20 mouse cellular contexts compared by ENCODE assay signal in the genomic region with DNA sequence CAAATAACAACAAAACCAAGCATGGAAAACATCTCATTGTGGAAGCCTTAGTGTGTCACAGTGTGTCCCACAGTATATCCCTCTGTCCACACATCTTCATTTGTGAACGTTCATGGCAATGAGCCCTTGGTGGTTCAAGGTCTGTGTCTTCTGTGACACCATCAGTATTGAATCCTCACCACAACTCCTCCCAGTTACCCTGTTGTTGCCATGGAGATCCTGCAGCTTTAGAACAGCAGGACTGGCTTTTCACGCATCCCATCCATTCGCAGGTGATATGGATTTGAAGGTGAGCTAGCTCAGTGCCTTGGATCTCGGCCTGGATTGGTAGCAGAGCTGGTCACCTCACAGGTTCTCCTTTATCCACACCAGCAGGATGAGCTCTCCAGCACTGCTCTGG.
"Had no signal": no experiment of that assay in that cellular context is flagged by ENCODE, and none has a peak within 500 bp of the region (broad histone marks: within the 10 kb centered on the region; RNA-seq: fewer than 3 reads in every experiment).

No protein-coding gene starts in this region.

- H3K4me3 ChIP-seq: kidney, embryonic 15.5 days; limb, embryonic 12.5 days; limb, embryonic 15.5 days; myocyte; stomach, embryonic 15.5 days had no signal

- H3K36me3 ChIP-seq: kidney, embryonic 15.5 days; limb, embryonic 12.5 days; limb, embryonic 15.5 days; stomach, embryonic 15.5 days had no signal

- H3K4me2 ChIP-seq: kidney, embryonic 15.5 days; limb, embryonic 12.5 days; limb, embryonic 15.5 days; liver, embryonic 11.5 days; lung, embryonic 14.5 days; stomach, embryonic 15.5 days had no signal

- H3K9me3 ChIP-seq: kidney, embryonic 15.5 days; limb, embryonic 12.5 days; limb, embryonic 15.5 days; stomach, embryonic 15.5 days had no signal

- DNase-seq: kidney, adult 11 months; kidney, adult 8-10 months; kidney, postnatal 10 days; kidney, postnatal 36 days; left cerebral cortex, postnatal 4 days; liver, postnatal 0 days; lung, embryonic 14.5 days; retina, postnatal 1 day; right cerebral cortex, postnatal 25 days; spleen, adult 18-20 months; thymus, postnatal 25 days had no signal

- H3K27ac ChIP-seq: kidney, embryonic 15.5 days; limb, embryonic 12.5 days; limb, embryonic 15.5 days; liver, embryonic 14.5 days; macrophage; stomach, embryonic 15.5 days had no signal

- ATAC-seq: liver, postnatal 0 days; lung, postnatal 0 days had no signal

- H3K27me3 ChIP-seq: kidney, embryonic 15.5 days; limb, embryonic 12.5 days; limb, embryonic 15.5 days; stomach, embryonic 15.5 days had no signal

- H3K4me1 ChIP-seq: limb, embryonic 15.5 days; stomach, embryonic 15.5 days had no signal

- H3K9ac ChIP-seq: kidney, embryonic 15.5 days; limb, embryonic 12.5 days; limb, embryonic 15.5 days; liver, embryonic 14.5 days; liver, postnatal 0 days; lung, embryonic 14.5 days; stomach, embryonic 15.5 days had no signal
